Mouse (Mus musculus) myocyte (in vitro differentiated cells): ENCODE results near the gene Bbs9.

Source experiments
- CEBPB ChIP-seq: IDR thresholded peaks from 2 replicates; pipeline ENCODE4 v1.6.1; 2011; ENCODE audit warnings: mild to moderate bottlenecking, moderate library complexity; ENCODE audit not compliant: poor library complexity, insufficient read depth, severe bottlenecking
- E2F4 ChIP-seq: IDR thresholded peaks from one replicate; pipeline ENCODE4 v1.6.1; 2011; ENCODE audit warnings: mild to moderate bottlenecking, control low read depth, moderate library complexity; ENCODE audit not compliant: insufficient read depth
- MAX ChIP-seq: IDR thresholded peaks from one replicate; pipeline ENCODE4 v1.6.1; 2011; ENCODE audit warnings: low read depth, mild to moderate bottlenecking, control low read depth
- MYOD1 ChIP-seq, 3 experiments: IDR thresholded peaks; one replicate each; pipeline ENCODE4 v1.6.1; 2011; ENCODE audit warnings: control low read depth in 2 of 3, low read depth in 2 of 3, mild to moderate bottlenecking in 2 of 3, moderate library complexity in 1 of 3; ENCODE audit not compliant: insufficient read length in 2 of 3, control insufficient read depth in 1 of 3
- MYOG ChIP-seq, 3 experiments: IDR thresholded peaks; one replicate each; pipeline ENCODE4 v1.6.1; 2011; ENCODE audit warnings: control low read depth in 2 of 3, low read depth in 2 of 3, mild to moderate bottlenecking in 2 of 3; ENCODE audit not compliant: insufficient read length in 2 of 3, control insufficient read depth in 1 of 3, insufficient read depth in 1 of 3
- POLR2A ChIP-seq: IDR thresholded peaks from one replicate; pipeline ENCODE4 v1.6.1; 2011; ENCODE audit warnings: low read depth, mild to moderate bottlenecking, control low read depth, moderate library complexity; ENCODE audit not compliant: insufficient read length
- POLR2AphosphoS2 ChIP-seq: IDR thresholded peaks from one replicate; pipeline ENCODE4 v1.6.1; 2011; ENCODE audit warnings: low read depth, control low read depth; ENCODE audit not compliant: insufficient read length
- SRF ChIP-seq: IDR thresholded peaks from one replicate; pipeline ENCODE4 v1.6.1; 2011; ENCODE audit warnings: low read depth; ENCODE audit not compliant: control insufficient read depth, insufficient read length
- TCF12 ChIP-seq: IDR thresholded peaks from one replicate; pipeline ENCODE4 v1.6.1; 2011; ENCODE audit warnings: mild to moderate bottlenecking, control low read depth; ENCODE audit not compliant: poor library complexity, insufficient read depth, severe bottlenecking
- TCF3 ChIP-seq: IDR thresholded peaks from one replicate; pipeline ENCODE4 v1.6.1; 2011; ENCODE audit warnings: low read depth, control low read depth; ENCODE audit not compliant: insufficient read length
- USF1 ChIP-seq: IDR thresholded peaks from one replicate; pipeline ENCODE4 v1.6.1; 2011; ENCODE audit warnings: low read depth, mild to moderate bottlenecking, control low read depth, moderate library complexity

- TF ChIP-seq POLR2AphosphoS2, result no peak
- no peak for TF ChIP-seq TCF12
- TF ChIP-seq USF1, result no peak
- TF ChIP-seq POLR2A, result no peak
- TF ChIP-seq SRF, result no peak
- no peak for TF ChIP-seq TCF3
- no peak for TF ChIP-seq E2F4
- TF ChIP-seq MYOD1 (IDR thresholded peaks at IDR 0.05; ENCODE audit: control insufficient read depth in 1 of 3, insufficient read length in 2 of 3, low read depth in 2 of 3), result no peak
- TF ChIP-seq MYOG (IDR thresholded peaks at IDR 0.05; ENCODE audit: control insufficient read depth in 1 of 3, insufficient read depth in 1 of 3, insufficient read length in 2 of 3, low read depth in 2 of 3), result no peak
- TF ChIP-seq CEBPB, result no peak
- no peak for TF ChIP-seq MAX
Measured at GRCm38 (mm10) chr9:22815093-22815458, 339.6 kb downstream of the Bbs9 start.
